In the genomic region with DNA sequence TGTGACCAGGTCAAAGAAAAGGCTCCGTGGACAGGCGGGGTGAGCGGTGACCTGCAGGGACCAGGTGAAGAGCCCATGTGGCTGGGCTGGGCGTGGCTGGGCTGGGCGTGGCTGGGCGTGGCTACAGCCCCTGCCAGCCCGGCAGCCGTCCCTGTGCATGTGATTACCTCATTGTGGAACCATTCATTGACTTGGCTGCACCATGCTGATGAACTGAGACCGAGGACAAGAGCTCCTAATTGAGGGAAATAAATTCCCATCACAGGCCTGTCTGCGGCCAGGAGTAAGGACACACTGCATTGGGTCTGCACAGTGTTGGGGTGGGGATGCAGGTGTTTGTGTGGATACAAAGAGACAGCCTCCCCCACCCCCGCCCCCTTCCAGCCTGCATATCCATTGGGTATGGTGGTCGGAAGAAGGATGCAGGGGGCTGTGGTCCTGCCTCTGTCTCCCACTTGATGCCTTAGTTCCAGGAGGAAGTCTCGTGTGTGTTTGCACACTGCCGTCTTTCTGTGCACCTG, we compare ENCODE assay signal across 18 mouse cellular contexts.
DNase-seq lines count a peak whose midpoint lies in the region; ATAC-seq and TF ChIP-seq lines count a peak whose summit lies in the region.
"Had no signal": no experiment of that assay in that cellular context is flagged by ENCODE, and none has a peak within 500 bp of the region (broad histone marks: within the 10 kb centered on the region; RNA-seq: fewer than 3 reads in every experiment).

No protein-coding gene starts in this region.

- ATAC-seq in hindbrain, embryonic 16.5 days: no peak
- peak; percentile 13; the same call in 1 of the 2 replicates for ATAC-seq in stomach, embryonic 15.5 days (ENCODE audit: insufficient read depth, low FRiP score, low read depth)
- ATAC-seq in stomach, postnatal 0 days (ENCODE audit: low FRiP score, low TSS enrichment): no peak
- 0 out of 2 replicates have a peak, but pooled peaks have one; percentile 31 for ATAC-seq in midbrain, embryonic 12.5 days (ENCODE audit: low FRiP score, low read depth)
- ATAC-seq: forebrain, embryonic 14.5 days had no signal

- H3K27ac ChIP-seq in hindbrain, embryonic 10.5 days: peak overlapping the region; percentile 83; the same call in 1 of the 2 replicates
- H3K27ac ChIP-seq in hindbrain, embryonic 16.5 days (ENCODE audit: low read depth, low read length): no peak overlapping the region
- no peak overlapping the region for H3K27ac ChIP-seq in stomach, embryonic 15.5 days
- H3K27ac ChIP-seq in stomach, postnatal 0 days (replicated peaks): no peak overlapping the region
- no peak overlapping the region for H3K27ac ChIP-seq in midbrain, embryonic 12.5 days (replicated peaks)
- H3K27ac ChIP-seq: embryonic facial prominence, embryonic 15.5 days; liver, embryonic 14.5 days had no signal

- H3K36me3 ChIP-seq in hindbrain, embryonic 10.5 days: 0 out of 2 replicates have a peak, but pooled peaks cover 5% of the 10 kb centered on the region
- no peaks in the 10 kb centered on the region for H3K36me3 ChIP-seq in hindbrain, embryonic 16.5 days (ENCODE audit: control insufficient read depth, insufficient read depth, low read length)
- H3K36me3 ChIP-seq in stomach, embryonic 15.5 days: no peaks in the 10 kb centered on the region
- no peaks in the 10 kb centered on the region for H3K36me3 ChIP-seq in stomach, postnatal 0 days (ENCODE audit: control insufficient read depth, insufficient read depth, low read length)
- H3K36me3 ChIP-seq in midbrain, embryonic 12.5 days: no peaks in the 10 kb centered on the region
- H3K36me3 ChIP-seq: embryonic facial prominence, embryonic 15.5 days; G1E; heart, embryonic 12.5 days had no signal

- no peak overlapping the region for H3K4me3 ChIP-seq in hindbrain, embryonic 10.5 days
- H3K4me3 ChIP-seq in hindbrain, embryonic 16.5 days (ENCODE audit: low read length): no peak overlapping the region
- H3K4me3 ChIP-seq in stomach, embryonic 15.5 days (replicated peaks): no peak overlapping the region
- no peak overlapping the region for H3K4me3 ChIP-seq in stomach, postnatal 0 days (ENCODE audit: low read depth, low read length)
- H3K4me3 ChIP-seq in midbrain, embryonic 12.5 days: no peak overlapping the region
- H3K4me3 ChIP-seq: embryonic facial prominence, embryonic 15.5 days; heart, embryonic 12.5 days; limb, embryonic 13.5 days had no signal

- no peak for DNase-seq in hindbrain, embryonic 10.5 days (ENCODE audit: low spot score)
- DNase-seq in stomach, postnatal 0 days (ENCODE audit: low spot score): no peak
- no peak for DNase-seq in left cerebral cortex, adult 11 months (ENCODE audit: low spot score)
- DNase-seq in cerebellum, postnatal 36 days: no peak
- DNase-seq: cerebellum, adult 9-10 months; kidney, adult 11 months; kidney, postnatal 10 days; right cerebral cortex, postnatal 14 days; thymus, postnatal 4 days had no signal

- TF ChIP-seq EP300 in stomach, postnatal 0 days (optimal IDR thresholded peaks at IDR 0.05): no peak

- H3K9ac ChIP-seq in hindbrain, embryonic 16.5 days (ENCODE audit: low read depth, low read length): no peak overlapping the region
- H3K9ac ChIP-seq in stomach, embryonic 15.5 days: no peak overlapping the region
- no peak overlapping the region for H3K9ac ChIP-seq in stomach, postnatal 0 days (ENCODE audit: low read length)
- H3K9ac ChIP-seq in midbrain, embryonic 12.5 days (replicated peaks): no peak overlapping the region
- H3K9ac ChIP-seq: embryonic facial prominence, embryonic 15.5 days; heart, embryonic 12.5 days; limb, embryonic 13.5 days; liver, embryonic 14.5 days had no signal

- no peak overlapping the region for H3K4me2 ChIP-seq in hindbrain, embryonic 16.5 days (ENCODE audit: low read length)
- H3K4me2 ChIP-seq in stomach, embryonic 15.5 days: no peak overlapping the region
- no peak overlapping the region for H3K4me2 ChIP-seq in stomach, postnatal 0 days (replicated peaks; ENCODE audit: low read depth)
- H3K4me2 ChIP-seq in midbrain, embryonic 12.5 days (replicated peaks): no peak overlapping the region
- H3K4me2 ChIP-seq: embryonic facial prominence, embryonic 15.5 days; heart, embryonic 12.5 days; limb, embryonic 13.5 days had no signal

- H3K4me1 ChIP-seq in hindbrain, embryonic 10.5 days (replicated peaks): peaks cover 99% of the 10 kb centered on the region
- H3K4me1 ChIP-seq in hindbrain, embryonic 16.5 days (ENCODE audit: control insufficient read depth, insufficient read depth, low read depth, low read length): peaks cover 43% of the 10 kb centered on the region
- H3K4me1 ChIP-seq in stomach, embryonic 15.5 days: peaks cover 52% of the 10 kb centered on the region
- peaks cover 22% of the 10 kb centered on the region for H3K4me1 ChIP-seq in stomach, postnatal 0 days (replicated peaks; ENCODE audit: control insufficient read depth, insufficient read depth)
- peaks cover 81% of the 10 kb centered on the region for H3K4me1 ChIP-seq in midbrain, embryonic 12.5 days

- no peaks in the 10 kb centered on the region for H3K9me3 ChIP-seq in hindbrain, embryonic 10.5 days
- H3K9me3 ChIP-seq in hindbrain, embryonic 16.5 days (ENCODE audit: control insufficient read depth, low read length): no peaks in the 10 kb centered on the region
- no peaks in the 10 kb centered on the region for H3K9me3 ChIP-seq in stomach, embryonic 15.5 days
- no peaks in the 10 kb centered on the region for H3K9me3 ChIP-seq in stomach, postnatal 0 days (ENCODE audit: control insufficient read depth, low read length)
- no peaks in the 10 kb centered on the region for H3K9me3 ChIP-seq in midbrain, embryonic 12.5 days
- H3K9me3 ChIP-seq: embryonic facial prominence, embryonic 15.5 days; heart, embryonic 12.5 days; limb, embryonic 13.5 days had no signal

- no peak for TF ChIP-seq CTCF in stomach, postnatal 0 days (IDR thresholded peaks at IDR 0.05; ENCODE audit: low read depth)

- 69% methylated on average over 14 of the region's 14 CpGs for WGBS in hindbrain, embryonic 10.5 days
- whole genome bisulfite sequencing in hindbrain, embryonic 16.5 days: 60% methylated on average over 14 of the region's 14 CpGs
- 69% methylated on average over 14 of the region's 14 CpGs for WGBS in stomach, embryonic 15.5 days
- WGBS in stomach, postnatal 0 days: 67% methylated on average over 14 of the region's 14 CpGs
- 66% methylated on average over 14 of the region's 14 CpGs for WGBS in midbrain, embryonic 12.5 days

- peaks cover 15% of the 10 kb centered on the region; the same call in 1 of the 2 replicates for H3K27me3 ChIP-seq in hindbrain, embryonic 10.5 days (ENCODE audit: insufficient read depth, poor library complexity, severe bottlenecking)
- H3K27me3 ChIP-seq in hindbrain, embryonic 16.5 days (replicated peaks; ENCODE audit: control insufficient read depth, insufficient read depth, low read length): no peaks in the 10 kb centered on the region; the same call in 1 of the 2 replicates
- no peaks in the 10 kb centered on the region for H3K27me3 ChIP-seq in stomach, embryonic 15.5 days (replicated peaks)
- H3K27me3 ChIP-seq in stomach, postnatal 0 days (ENCODE audit: control insufficient read depth, insufficient read depth, low read length): no peaks in the 10 kb centered on the region
- peaks cover 22% of the 10 kb centered on the region for H3K27me3 ChIP-seq in midbrain, embryonic 12.5 days
- H3K27me3 ChIP-seq: embryonic facial prominence, embryonic 15.5 days; heart, embryonic 12.5 days; limb, embryonic 13.5 days had no signal

Comparison
In these comparisons a context has a peak if more than half of its experiments do, and no peak if none do; other contexts are left out.
1. ATAC-seq: peak in stomach, embryonic 15.5 days (single experiment) and midbrain, embryonic 12.5 days (single experiment); none in hindbrain, embryonic 16.5 days (single experiment) and stomach, postnatal 0 days (single experiment).